8 mouse cellular contexts compared by ENCODE assay signal in genomic region chr9:109060184-109060897, GRCm38 (mm10). TPM values are rescaled to one million over a fixed set of nuclear protein-coding genes. Genes with fewer than 3 reads are reported as not detected.
DNase-seq lines count a peak whose midpoint lies in the region; TF ChIP-seq lines count a peak whose summit lies in the region.

No protein-coding gene starts in this region.

- H3K4me1 ChIP-seq in bone marrow, adult 2 months (ENCODE audit: control insufficient read depth, insufficient read depth, low read length) = peaks cover 10% of the 10 kb centered on the region

- TF ChIP-seq POLR2A in bone marrow, adult 2 months (IDR thresholded peaks at IDR 0.05; ENCODE audit: borderline replicate concordance, control insufficient read depth, low read depth, low read length) = peak; percentile 16; the same call in 1 of the 2 replicates

- peak overlapping the region; percentile 87 for H3K27ac ChIP-seq in left cerebral cortex, adult 2 months
- no peak overlapping the region for H3K27ac ChIP-seq in bone marrow, adult 2 months (ENCODE audit: control insufficient read depth, insufficient read depth, low read depth, low read length, poor library complexity)

- TF ChIP-seq CTCF in left cerebral cortex, adult 2 months (IDR thresholded peaks at IDR 0.05) = no peak
- TF ChIP-seq CTCF in bone marrow, adult 2 months (IDR thresholded peaks at IDR 0.05; ENCODE audit: control insufficient read depth, insufficient read depth, low read length) = no peak

- WGBS in bone marrow, adult 2 months = 85% methylated on average over 16 of the region's 16 CpGs

- intact Hi-C loops in left cerebral cortex, adult 2 months (cut with DNase I) = no loop called here

- no peak overlapping the region for H3K4me3 ChIP-seq in left cerebral cortex, adult 2 months
- H3K4me3 ChIP-seq in bone marrow, adult 2 months (replicated peaks; ENCODE audit: control insufficient read depth, low read depth, low read length) = no peak overlapping the region

- peak; percentile 53 for DNase-seq in cerebellum, adult 9-11 months
- no peak for DNase-seq in cerebellum, adult 11 months
- no peak for DNase-seq in left cerebral cortex, adult 2 months (ENCODE audit: extremely low spot score in 1 of 2, low spot score in 2 of 2)
- no peak for DNase-seq in left cerebral cortex, adult 9 months (ENCODE audit: low spot score in 2 of 2)
- DNase-seq in kidney, postnatal 25 days = peak; percentile 22 to 42
- no peak for DNase-seq in gastrocnemius, adult 8-10 months (ENCODE audit: low spot score in 2 of 2)
- no peak for DNase-seq in adrenal gland, adult 18-20 months (ENCODE audit: low spot score in 2 of 2)

RNA-seq across cellular contexts. Expression of gene Trex1, which starts 0.8 kb away (rescaled TPM):
- 10 to 100 TPM; 11.7 to 15.3 TPM for total RNA-seq in left cerebral cortex, adult 2 months (2021)
- 10.1 and 19.5 TPM in 2 replicates for polyA plus RNA-seq in bone marrow, adult 2 months (2011; ENCODE audit: insufficient read depth, insufficient read length, low replicate concordance, missing spikeins)
- total RNA-seq in gastrocnemius, adult 8-10 months (2022) = 10 to 100 TPM; 11.4 to 17.2 (median 13.0) TPM
- 10 to 100 TPM; 15.8 to 21.6 TPM for total RNA-seq in adrenal gland, adult 18-20 months (2021)

RNA-seq across cellular contexts. Expression of gene Atrip, which starts 13.6 kb away (rescaled TPM):
- 10 to 100 TPM; 28.0 to 28.3 TPM for total RNA-seq in left cerebral cortex, adult 2 months (2021)
- 5.8 and 10.2 TPM in 2 replicates for polyA plus RNA-seq in bone marrow, adult 2 months (2011; ENCODE audit: insufficient read depth, insufficient read length, low replicate concordance, missing spikeins)
- 10 to 100 TPM in 3 of 4 experiments, 1 to 10 TPM in 1; 8.7 to 11.5 (median 10.7) TPM for total RNA-seq in gastrocnemius, adult 8-10 months (2022)
- 10 to 100 TPM; 14.7 to 15.2 TPM for total RNA-seq in adrenal gland, adult 18-20 months (2021)

RNA-seq across cellular contexts. Expression of gene Ccdc51, which starts 22.0 kb away (rescaled TPM):
- 1 to 10 TPM; 8.0 to 8.6 TPM for total RNA-seq in left cerebral cortex, adult 2 months (2021)
- 3.4 and 6.0 TPM in 2 replicates for polyA plus RNA-seq in bone marrow, adult 2 months (2011; ENCODE audit: insufficient read depth, insufficient read length, low replicate concordance, missing spikeins)
- total RNA-seq in gastrocnemius, adult 8-10 months (2022) = 1 to 10 TPM; 6.7 to 8.6 (median 7.8) TPM
- 10 to 100 TPM; 11.8 to 12.6 TPM for total RNA-seq in adrenal gland, adult 18-20 months (2021)

RNA-seq across cellular contexts. Expression of gene Shisa5, which starts 22.0 kb away (rescaled TPM):
- total RNA-seq in left cerebral cortex, adult 2 months (2021) = 10 to 100 TPM; 71.6 to 77.5 TPM
- 69.2 and 133 TPM in 2 replicates for polyA plus RNA-seq in bone marrow, adult 2 months (2011; ENCODE audit: insufficient read depth, insufficient read length, low replicate concordance, missing spikeins)
- total RNA-seq in gastrocnemius, adult 8-10 months (2022) = 10 to 100 TPM in 2 of 4 experiments, 1 to 10 TPM in 2; 7.0 to 11.8 (median 9.1) TPM
- 100 to 1,000 TPM; 126 to 137 TPM for total RNA-seq in adrenal gland, adult 18-20 months (2021)

RNA-seq across cellular contexts. Expression of gene Tma7, which starts 22.0 kb away (rescaled TPM):
- total RNA-seq in left cerebral cortex, adult 2 months (2021) = 100 to 1,000 TPM; 312 to 332 TPM
- 206 and 254 TPM in 2 replicates for polyA plus RNA-seq in bone marrow, adult 2 months (2011; ENCODE audit: insufficient read depth, insufficient read length, low replicate concordance, missing spikeins)
- 100 to 1,000 TPM; 297 to 369 (median 354) TPM for total RNA-seq in gastrocnemius, adult 8-10 months (2022)
- total RNA-seq in adrenal gland, adult 18-20 months (2021) = 100 to 1,000 TPM; 319 to 392 TPM

Comparison
In these comparisons a context has a peak if more than half of its experiments do, and no peak if none do; other contexts are left out.
1. DNase-seq: peak in cerebellum, adult 9-11 months (single experiment) and kidney, postnatal 25 days (2 of 2); none in cerebellum, adult 11 months (single experiment), left cerebral cortex, adult 2 months (0 of 2), left cerebral cortex, adult 9 months (0 of 2), gastrocnemius, adult 8-10 months (0 of 2) and adrenal gland, adult 18-20 months (0 of 2).